ENCODE assay signal across 22 mouse cellular contexts in genomic region chr11:19946721-19947120, GRCm38 (mm10).
"Had no signal": no experiment of that assay in that cellular context is flagged by ENCODE, and none has a peak within 500 bp of the region (broad histone marks: within the 10 kb centered on the region; RNA-seq: fewer than 3 reads in every experiment).

No protein-coding gene starts in this region.

- H3K27me3 ChIP-seq: limb, embryonic 13.5 days; liver, embryonic 12.5 days; liver, embryonic 15.5 days; lung, embryonic 15.5 days; megakaryocyte, embryonic 14.5 days; midbrain, embryonic 13.5 days; neural tube, embryonic 13.5 days had no signal

- H3K9me3 ChIP-seq: limb, embryonic 10.5 days; limb, embryonic 13.5 days; liver, embryonic 15.5 days; lung, embryonic 15.5 days; midbrain, embryonic 10.5 days; midbrain, embryonic 13.5 days; neural tube, embryonic 13.5 days had no signal

- H3K9ac ChIP-seq: limb, embryonic 13.5 days; liver, embryonic 12.5 days; liver, embryonic 15.5 days; lung, embryonic 15.5 days; midbrain, embryonic 13.5 days; neural tube, embryonic 13.5 days had no signal

- H3K36me3 ChIP-seq: lung, embryonic 15.5 days; neural tube, embryonic 13.5 days had no signal

- DNase-seq: kidney, adult 9 months; kidney, postnatal 14 days; kidney, postnatal 4 days; layer of hippocampus, adult 9-11 months; liver; lung, adult 18-20 months; lung, postnatal 10 days; lung, postnatal 36 days; right cerebral cortex, postnatal 14 days; right cerebral cortex, postnatal 4 days; thymus, postnatal 36 days had no signal

- ATAC-seq: liver, embryonic 12.5 days; midbrain, embryonic 16.5 days had no signal

- H3K4me3 ChIP-seq: limb, embryonic 10.5 days; limb, embryonic 13.5 days; liver, embryonic 12.5 days; liver, embryonic 15.5 days; lung, embryonic 15.5 days; megakaryocyte, embryonic 14.5 days; midbrain, embryonic 10.5 days; midbrain, embryonic 13.5 days; myocyte; neural tube, embryonic 13.5 days had no signal

- H3K27ac ChIP-seq: limb, embryonic 10.5 days; limb, embryonic 13.5 days; liver, embryonic 12.5 days; liver, embryonic 15.5 days; lung, embryonic 15.5 days; midbrain, embryonic 10.5 days; midbrain, embryonic 13.5 days; neural tube, embryonic 13.5 days had no signal

- H3K4me2 ChIP-seq: limb, embryonic 13.5 days; liver, embryonic 12.5 days; liver, embryonic 15.5 days; lung, embryonic 15.5 days; midbrain, embryonic 13.5 days; neural tube, embryonic 13.5 days had no signal
